Mouse (Mus musculus) myocyte (in vitro differentiated cells): Measurements from ENCODE around the gene Gstm2.
"Not testable (repeated sequence)": the region's sequence is repeated elsewhere in the genome, so short reads cannot be mapped to it uniquely, and the experiment has no call there.

Experiments
- MAX ChIP-seq: IDR thresholded peaks from one replicate; pipeline ENCODE4 v1.6.1; 2011; ENCODE audit warnings: low read depth, mild to moderate bottlenecking, control low read depth
- MYOG ChIP-seq, 3 experiments: IDR thresholded peaks; one replicate each; pipeline ENCODE4 v1.6.1; 2011; ENCODE audit warnings: control low read depth in 2 of 3, low read depth in 2 of 3, mild to moderate bottlenecking in 2 of 3; ENCODE audit not compliant: insufficient read length in 2 of 3, control insufficient read depth in 1 of 3, insufficient read depth in 1 of 3
- POLR2A ChIP-seq: IDR thresholded peaks from one replicate; pipeline ENCODE4 v1.6.1; 2011; ENCODE audit warnings: low read depth, mild to moderate bottlenecking, control low read depth, moderate library complexity; ENCODE audit not compliant: insufficient read length
- TCF12 ChIP-seq: IDR thresholded peaks from one replicate; pipeline ENCODE4 v1.6.1; 2011; ENCODE audit warnings: mild to moderate bottlenecking, control low read depth; ENCODE audit not compliant: poor library complexity, insufficient read depth, severe bottlenecking
- USF1 ChIP-seq: IDR thresholded peaks from one replicate; pipeline ENCODE4 v1.6.1; 2011; ENCODE audit warnings: low read depth, mild to moderate bottlenecking, control low read depth, moderate library complexity

DNA sequence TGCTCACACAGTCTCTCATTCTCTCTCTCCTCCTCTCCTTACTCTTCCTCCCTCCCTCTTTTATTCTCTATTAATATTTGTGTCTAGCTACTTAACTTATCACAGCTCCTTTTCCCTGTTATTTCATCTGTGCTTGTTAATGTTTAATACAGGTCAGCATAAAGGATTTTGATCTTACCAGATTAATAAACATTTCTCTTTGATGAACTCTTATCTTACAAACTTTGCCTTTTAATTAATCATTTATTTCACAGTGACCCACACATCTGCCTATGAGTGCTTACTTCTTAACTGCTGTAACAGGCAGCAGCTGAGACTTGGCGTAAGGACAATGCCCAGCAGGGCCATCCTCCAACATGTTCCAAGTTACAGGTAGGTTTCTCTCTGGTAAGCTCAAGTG, 36.8 kb downstream of the Gstm2 start:
- TF ChIP-seq POLR2A; MYOG (IDR thresholded peaks at IDR 0.05; ENCODE audit: control insufficient read depth in 1 of 3, insufficient read depth in 1 of 3, insufficient read length in 2 of 3, low read depth in 2 of 3); MAX; USF1; TCF12: not testable (repeated sequence)
